Mouse (Mus musculus) right cerebral cortex, postnatal 10 days (tissue): ENCODE data around the gene Gpr26.

Experiments
- DNase-seq, 2 experiments: peaks; one replicate each; pipeline ENCODE4 v3.0.0; 2021; ENCODE audit warnings: low spot score in 2 of 2

Gpr26 gene

GRCm38 (mm10) chr7:132026671-132027070, 60.4 kb downstream of the Gpr26 start:
- DNase-seq = no peak

DNA sequence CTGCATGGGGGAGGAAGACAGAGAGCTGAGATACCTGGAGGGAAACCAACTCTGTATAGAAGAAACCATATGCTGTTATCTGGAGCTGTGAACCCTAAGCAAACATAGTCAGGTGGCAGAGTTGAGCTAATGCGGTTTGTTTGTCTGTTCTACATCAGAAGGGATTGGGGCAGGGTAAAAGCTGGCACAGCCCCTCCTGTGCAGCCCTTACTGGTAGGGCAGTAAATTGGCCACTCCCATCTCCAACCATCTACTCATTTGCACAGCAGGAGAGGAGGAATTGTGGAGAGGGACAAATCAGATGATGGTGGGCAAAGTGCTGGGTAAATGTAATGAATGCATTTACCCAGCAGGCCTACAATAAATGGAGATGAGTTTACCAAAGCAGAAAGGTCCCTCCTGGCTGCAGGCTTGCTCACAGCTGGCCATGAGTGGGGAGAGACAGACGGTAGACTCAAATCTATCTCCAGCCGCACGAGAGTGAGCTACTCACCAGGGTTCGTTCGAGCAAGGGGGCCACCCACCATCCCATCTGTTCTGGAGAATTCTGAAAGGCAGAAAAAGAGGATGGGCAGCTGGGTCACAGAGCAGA, 65.8 kb downstream of the Gpr26 start:
- DNase-seq = no peak
